Mouse (Mus musculus) kidney, postnatal 25 days (tissue): ENCODE measurements at regions not wholly inside any gene's neighbourhood (a gene's known extent, or its start where the extent isn't known, plus 50 kb on each side); places are given as distances from the start of the nearest gene placed in this dataset.

Experiments
- DNase-seq, 2 experiments: peaks; one replicate each; pipeline ENCODE4 v3.0.0; 2021; ENCODE audit warnings: mixed read lengths in 2 of 2

DNA sequence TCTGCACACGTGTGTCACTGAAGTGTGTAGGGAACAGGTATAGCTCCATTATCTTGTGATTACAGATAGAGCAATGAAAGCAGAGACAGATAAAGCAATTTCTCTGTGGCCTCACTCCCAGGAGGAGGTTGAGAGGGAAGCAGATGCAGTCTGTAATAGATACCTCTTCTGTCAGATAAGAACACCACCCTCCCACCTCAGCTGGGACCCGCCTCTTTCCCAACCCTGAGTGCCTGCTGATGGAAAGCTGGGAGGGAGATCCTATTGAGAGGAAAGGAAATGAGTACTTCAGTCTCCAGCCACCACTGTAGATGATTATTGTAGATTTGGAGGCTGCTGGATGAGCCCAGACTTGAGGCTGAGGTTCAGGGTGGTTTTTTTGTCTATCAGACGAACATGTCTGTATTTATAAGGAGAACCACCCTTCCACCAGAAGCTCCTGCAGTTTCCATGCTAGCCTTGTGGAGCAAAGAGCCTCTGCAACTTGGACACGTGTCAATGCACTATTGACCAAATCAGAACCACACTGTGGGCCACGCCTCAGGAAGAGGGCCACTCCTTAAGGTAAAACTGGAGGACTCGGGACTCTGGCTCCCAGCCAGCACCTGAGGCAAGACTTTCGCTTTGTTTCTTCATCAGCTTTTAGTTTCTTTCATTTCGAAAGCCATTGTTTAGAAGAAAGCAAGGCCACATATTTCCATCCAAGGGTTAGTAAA lies 55.3 kb upstream of the Plekha5 start:
- peak; percentile 58 to 67 for DNase-seq

DNA sequence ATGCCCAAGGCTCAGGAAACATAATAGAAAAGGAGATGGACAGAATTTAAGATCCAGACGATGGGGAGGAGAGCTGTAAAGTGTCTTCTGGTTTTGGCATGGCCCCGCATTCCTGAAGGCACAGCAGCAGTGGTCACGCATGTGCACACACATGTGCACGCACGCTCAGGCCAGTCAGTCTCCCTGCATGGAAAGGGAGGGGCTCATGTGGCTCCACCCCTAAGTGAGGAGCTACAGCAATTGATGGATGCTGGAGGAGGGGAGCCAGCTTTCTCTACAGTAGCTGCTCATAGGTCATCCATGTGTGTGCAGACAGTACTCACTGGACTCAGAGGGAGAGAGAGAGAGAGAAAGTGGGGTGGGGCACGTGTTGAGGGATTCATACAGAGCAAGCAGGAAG lies 56.6 kb upstream of the Plekha5 start:
- DNase-seq, result no peak

DNA sequence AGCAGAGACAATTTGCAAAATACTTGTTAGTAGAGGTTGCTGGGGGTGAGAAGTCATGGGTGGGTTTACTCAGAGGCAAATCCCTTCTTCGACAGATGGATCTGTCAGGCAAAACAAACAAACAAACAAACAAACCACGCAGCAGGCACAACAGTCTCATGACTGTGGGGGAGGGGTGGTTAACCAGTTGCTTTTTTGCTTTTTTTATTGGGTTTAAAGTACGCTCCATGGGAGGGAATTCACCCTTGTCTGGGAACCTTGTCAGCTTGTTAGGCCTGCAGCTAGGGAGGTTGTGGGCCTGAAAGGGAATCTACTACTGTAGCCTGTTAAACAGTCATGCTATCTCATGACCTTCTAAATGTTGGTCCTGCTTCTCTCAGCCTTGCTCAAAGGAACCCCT lies 57.1 kb upstream of the Plekha5 start:
- peak; percentile 38 to 50 for DNase-seq

GRCm38 (mm10) chr6:140360996-140361395 lies 62.9 kb upstream of the Plekha5 start:
- no peak for DNase-seq

- no peak for DNase-seq
These were observed 66.0 kb upstream of the Plekha5 start for GRCm38 (mm10) chr6:140357901-140358300.

DNA sequence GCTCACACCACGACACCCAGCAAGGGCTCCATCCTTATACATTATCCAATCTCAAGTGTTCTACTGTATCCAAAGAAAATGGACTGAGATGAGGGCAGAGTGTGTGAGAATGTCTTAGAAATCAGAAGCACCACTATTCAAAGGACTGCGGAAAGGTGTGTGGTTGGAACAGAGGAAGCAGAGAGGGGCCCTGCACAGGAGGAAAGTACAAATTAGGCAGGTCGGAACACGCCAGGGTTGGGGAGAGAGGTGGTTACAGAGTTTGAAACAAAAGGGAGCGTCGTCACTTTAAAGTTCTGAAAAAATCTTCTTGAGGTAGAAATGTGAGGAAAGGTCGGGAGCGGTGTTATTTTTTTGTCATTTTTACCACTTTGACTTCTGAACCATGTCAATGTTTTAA lies 66.6 kb upstream of the Plekha5 start:
- no peak for DNase-seq

DNA sequence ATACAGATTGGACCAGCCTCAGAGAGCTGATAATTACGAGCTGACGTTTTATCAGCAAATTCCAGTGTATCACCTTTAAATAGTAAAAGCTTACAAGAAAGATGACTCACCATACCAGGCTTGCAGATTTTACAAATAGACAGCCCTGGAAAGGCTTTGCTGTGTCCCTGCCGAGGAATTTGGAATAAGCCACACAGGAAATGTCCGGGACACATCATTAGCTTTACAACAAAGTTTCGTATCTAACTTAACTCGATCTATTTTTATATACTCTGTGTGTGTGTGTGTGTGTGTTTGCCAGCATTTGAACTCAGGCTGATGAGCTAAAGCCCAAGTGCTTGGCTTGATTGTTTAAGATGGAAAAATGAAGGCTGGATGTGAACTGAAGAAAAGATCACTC lies 69.8 kb upstream of the Plekha5 start:
- no peak for DNase-seq

GRCm38 (mm10) chr6:140353610-140354009 lies 70.2 kb upstream of the Plekha5 start:
- no peak for DNase-seq

DNA sequence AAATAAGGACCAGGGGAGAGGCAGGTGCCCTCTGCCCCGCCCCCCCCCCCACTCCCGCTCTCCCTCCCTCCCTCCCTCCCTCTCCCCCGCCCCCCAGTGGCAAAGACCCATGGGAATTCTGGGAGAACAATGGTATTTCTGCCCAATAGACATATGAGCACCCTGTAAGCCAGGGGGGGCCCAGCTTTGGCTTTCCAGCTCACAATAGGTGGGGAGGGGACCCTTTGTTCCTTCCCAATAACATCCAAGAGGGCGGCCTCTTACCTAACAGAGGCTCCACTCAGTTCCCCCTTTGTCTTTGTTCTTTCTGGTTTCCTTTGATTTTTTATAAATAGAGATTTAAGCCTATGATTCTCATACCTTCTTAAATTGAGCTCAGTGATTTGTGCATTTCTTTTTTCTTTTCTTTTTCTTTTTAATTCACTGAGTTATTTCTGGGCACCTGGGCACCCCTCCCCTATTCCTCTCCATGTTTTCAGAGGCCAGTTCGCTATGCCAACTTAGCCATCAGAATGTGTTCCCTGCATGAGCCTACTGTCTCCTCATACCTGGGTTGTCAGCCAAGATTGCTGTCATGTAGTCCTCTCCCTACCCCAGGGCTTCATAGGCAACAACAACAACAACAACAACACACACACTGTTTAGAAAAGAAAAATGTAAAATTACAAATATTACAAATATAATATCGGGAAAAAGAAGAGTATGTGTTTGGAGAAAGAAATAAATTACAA lies 72.3 kb upstream of the Plekha5 start:
- no peak for DNase-seq

DNA sequence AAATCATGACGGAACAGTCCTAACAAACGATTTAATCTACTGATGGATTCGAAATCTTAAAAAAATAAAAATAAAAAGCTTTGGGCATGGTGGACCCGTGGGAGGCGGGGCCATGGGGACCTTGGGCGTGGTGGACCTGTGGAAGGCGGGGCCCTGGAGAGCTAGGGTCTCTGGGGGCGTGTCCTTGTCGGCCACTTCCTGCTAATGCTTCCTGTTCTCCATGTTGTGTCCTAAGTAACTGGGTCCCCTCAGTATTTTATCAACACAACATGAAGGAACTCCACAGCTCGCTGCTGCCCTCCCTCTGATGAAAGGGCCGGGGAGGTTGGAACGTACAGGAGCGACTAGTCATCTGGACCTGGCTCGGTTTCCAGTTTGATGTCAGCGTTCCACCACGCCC lies 75.3 kb upstream of the Plekha5 start:
- no peak for DNase-seq

DNA sequence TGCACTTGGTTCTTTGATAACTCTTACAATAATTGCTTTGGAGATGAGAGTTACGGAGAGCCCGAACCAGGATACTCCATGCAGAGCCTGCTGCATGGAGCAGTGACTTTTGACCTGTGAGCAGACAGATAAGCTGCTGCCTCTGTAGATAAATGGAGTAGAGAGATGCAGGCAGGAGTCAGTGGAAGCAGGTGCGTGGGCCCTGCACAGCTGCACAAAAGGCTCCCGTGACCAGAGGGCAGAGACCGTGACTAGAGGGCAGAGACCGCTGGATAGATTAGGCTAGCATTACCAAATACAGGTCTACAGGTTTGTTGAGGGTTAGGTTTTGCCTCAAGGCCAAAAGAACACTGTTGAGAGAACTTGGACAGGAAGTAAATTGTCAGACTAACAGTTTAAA lies 76.9 kb upstream of the Plekha5 start:
- DNase-seq, result no peak

- no peak for DNase-seq
These were observed 80.2 kb upstream of the Plekha5 start for GRCm38 (mm10) chr6:140343638-140344037.

- no peak for DNase-seq
These were observed 81.0 kb upstream of the Plekha5 start for GRCm38 (mm10) chr6:140342881-140343280.

GRCm38 (mm10) chr6:140339731-140340130 lies 84.1 kb upstream of the Plekha5 start:
- DNase-seq, result no peak

DNA sequence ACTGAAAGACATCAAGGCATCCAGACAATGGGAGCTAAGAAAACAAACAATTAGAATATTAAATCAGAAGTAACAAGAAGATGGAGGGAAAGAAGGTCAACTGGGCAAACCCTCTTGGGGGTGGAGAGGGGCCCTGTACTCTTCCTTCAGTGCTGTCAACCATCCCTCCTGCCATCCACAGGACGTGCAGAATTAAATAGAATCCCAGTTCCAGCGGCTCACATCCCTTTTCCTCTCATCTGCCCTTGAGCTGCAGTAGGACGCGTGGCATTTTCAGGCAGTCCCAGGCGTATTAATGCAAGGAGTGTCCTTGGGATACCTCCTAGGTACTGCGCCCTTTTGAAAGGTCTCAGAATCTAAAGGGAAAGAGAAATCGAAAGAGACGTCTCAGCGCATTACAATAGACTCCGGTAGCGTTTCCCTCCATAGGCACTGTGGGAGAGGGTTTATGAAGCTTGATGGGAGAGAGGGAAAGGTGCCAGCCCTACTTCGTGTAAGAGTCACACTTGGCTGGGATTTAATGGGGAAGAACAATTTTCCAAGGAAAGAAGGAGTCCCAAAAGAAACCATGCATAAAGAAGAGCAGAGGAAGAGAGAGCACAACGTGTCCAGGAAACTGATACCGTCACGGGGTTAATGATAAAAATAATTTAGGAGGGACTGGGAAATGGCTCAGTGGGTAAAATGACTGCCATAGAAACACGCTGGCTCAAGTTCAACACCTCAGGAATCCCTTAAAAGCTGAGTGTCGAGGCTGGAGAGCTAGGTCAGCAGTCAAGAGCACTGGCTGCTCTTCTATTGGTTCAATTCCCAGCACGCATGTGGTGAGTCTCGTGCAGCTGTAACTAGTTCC lies 85.7 kb upstream of the Plekha5 start:
- DNase-seq, result peak; percentile 57 to 64

DNA sequence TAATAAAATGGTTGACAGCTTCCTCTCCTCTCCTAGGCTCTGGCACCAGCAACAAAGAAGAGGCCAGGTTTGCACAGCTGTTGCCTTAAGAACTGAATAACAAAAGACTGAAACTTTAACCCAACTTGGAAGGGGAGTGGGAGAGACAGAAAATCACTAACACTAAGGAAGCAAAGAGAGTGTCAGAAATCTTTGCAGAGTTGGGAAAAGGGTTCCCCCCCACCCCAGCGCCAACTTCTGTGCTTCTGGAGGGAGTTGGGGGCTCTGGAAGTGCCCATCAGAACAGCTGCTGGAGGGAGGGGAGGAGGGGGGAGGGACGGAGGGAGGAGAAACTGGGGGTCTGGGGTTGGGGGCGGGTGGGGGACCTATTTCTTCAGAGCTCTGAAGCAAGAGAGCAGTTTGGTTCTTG lies 86.8 kb upstream of the Plekha5 start:
- no peak for DNase-seq

- peak in 1 of 2 experiments; percentile 6 for DNase-seq
These were observed 87.4 kb upstream of the Plekha5 start for GRCm38 (mm10) chr6:140336414-140336941.

DNA sequence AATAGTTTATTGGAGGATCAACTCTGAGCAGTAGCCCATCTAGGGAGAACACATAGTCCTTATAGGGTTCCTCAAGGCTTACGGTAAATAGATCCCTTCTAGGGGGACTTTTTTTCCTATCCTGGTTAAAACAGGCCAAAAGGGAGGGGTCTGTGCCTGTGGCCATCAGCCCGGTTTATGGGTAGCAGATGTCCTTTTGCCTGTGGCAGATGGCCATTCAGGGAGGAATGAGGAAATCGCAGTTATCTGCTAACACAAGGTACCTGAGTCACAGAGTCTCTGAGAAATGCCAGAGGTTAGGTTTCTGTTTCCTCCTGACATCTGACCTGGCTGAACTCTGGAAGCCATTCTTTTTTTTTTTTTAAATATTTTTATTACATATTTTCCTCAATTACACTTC lies 90.5 kb upstream of the Plekha5 start:
- DNase-seq, result no peak

GRCm38 (mm10) chr6:140308641-140309040 lies 115.2 kb upstream of the Plekha5 start:
- DNase-seq, result no peak

DNA sequence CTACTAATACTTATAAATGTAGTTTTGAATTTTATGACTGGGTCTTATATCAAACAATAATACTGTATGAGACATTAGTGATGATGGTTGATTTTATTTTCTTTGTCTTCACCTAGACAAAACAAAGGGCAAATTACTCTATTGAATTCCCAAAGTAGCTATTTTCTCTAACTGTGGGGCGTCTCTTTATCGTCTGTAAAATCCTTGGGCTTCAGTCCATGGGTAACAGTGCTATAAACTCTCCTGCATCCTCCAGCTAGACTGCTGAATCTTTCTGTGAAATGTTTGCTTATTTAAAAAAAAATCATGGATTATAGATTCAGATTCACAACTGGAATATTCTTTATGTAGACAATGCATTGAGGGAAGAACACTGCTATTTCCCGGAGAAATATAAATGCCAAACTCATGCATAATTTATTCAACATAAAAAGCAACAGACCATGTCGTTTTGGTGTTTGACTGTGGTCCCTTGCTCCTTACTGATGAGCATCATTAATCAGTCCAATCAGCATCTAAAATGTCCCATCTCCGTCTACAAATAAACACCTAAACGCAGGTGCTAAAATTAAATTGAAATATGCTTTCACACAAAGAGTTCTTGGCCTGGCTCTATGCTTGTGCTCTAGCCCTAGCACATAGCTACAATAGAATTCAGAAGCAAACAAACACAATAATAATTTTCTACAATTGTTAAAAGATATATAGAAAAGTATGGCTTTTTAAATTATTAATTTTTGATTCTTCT lies 116.9 kb upstream of the Plekha5 start:
- DNase-seq, result no peak

- no peak for DNase-seq
These were observed 119.7 kb upstream of the Plekha5 start for GRCm38 (mm10) chr6:140304105-140304504.

DNA sequence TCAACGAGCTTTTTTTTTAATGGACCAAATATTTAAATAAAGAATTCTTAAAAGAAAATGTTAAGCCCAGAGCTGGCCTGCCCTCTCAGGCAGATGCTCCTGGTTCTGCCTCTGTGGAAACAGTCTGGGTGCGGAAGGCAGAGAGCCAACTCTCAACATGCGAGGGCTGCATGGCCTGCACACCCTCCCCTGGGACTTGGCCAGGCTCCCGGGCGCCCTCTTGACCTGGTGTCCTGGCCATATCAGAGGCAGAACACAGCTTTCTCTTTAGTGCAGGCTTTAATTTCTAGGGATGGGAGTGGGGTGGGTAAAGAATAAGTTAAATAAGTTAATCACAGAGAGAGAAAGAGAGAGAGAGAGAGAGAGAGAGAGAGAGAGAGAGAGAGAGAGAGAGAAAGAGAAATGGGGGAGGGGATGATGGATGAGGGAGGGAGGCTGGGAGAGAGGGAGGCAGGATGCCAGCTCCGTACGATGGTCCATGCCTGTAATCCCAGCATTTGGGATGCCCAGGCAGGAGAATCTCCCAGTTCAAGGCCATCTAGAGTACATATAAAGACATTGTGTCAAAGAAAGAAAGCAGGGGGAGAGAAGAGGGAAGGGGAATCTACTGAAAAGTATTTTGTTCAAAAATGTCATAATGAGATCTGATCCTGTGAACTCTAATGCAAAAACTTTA lies 123.2 kb upstream of the Plekha5 start:
- DNase-seq, result peak; percentile 95 to 96
